Mouse (Mus musculus): ENCODE results near the gene Adat1.

Gene Adat1

GRCm38 (mm10) chr8:111968541-111968940 lies 23.6 kb downstream of the Adat1 start:
- in situ Hi-C loops (cut with MseI, MboI), result no loop called here

GRCm38 (mm10) chr8:111967246-111967870 lies 24.7 kb downstream of the Adat1 start:
- in situ Hi-C loops (cut with MseI, MboI), result no loop called here

- in situ Hi-C loops (cut with MseI, MboI), result no loop called here
Measured at GRCm38 (mm10) chr8:111964849-111965561, 27.1 kb downstream of the Adat1 start.

- in situ Hi-C loops (cut with MseI, MboI), result no loop called here
Measured at GRCm38 (mm10) chr8:111964351-111964750, 27.8 kb downstream of the Adat1 start.

GRCm38 (mm10) chr8:111963546-111963945 lies 28.6 kb downstream of the Adat1 start:
- in situ Hi-C loops (cut with MseI, MboI), result no loop called here

- in situ Hi-C loops (cut with MseI, MboI), result no loop called here
Measured at GRCm38 (mm10) chr8:111963091-111963490, 29.0 kb downstream of the Adat1 start.

- in situ Hi-C loops (cut with MseI, MboI), result no loop called here
Measured at GRCm38 (mm10) chr8:111962589-111962988, 29.5 kb downstream of the Adat1 start.

- in situ Hi-C loops (cut with MseI, MboI), result no loop called here
Measured at GRCm38 (mm10) chr8:111961330-111961729, 30.8 kb downstream of the Adat1 start.

GRCm38 (mm10) chr8:111960591-111961321 lies 31.3 kb downstream of the Adat1 start:
- in situ Hi-C loops (cut with MseI, MboI), result no loop called here

GRCm38 (mm10) chr8:111957231-111957630 lies 34.9 kb downstream of the Adat1 start:
- in situ Hi-C loops (cut with MseI, MboI), result no loop called here

- in situ Hi-C loops (cut with MseI, MboI), result no loop called here
Measured at GRCm38 (mm10) chr8:111955879-111956278, 36.2 kb downstream of the Adat1 start.

GRCm38 (mm10) chr8:111954844-111955594 lies 37.1 kb downstream of the Adat1 start:
- in situ Hi-C loops (cut with MseI, MboI), result no loop called here

GRCm38 (mm10) chr8:111951936-111952335 lies 40.2 kb downstream of the Adat1 start:
- in situ Hi-C loops (cut with MseI, MboI), result no loop called here

- in situ Hi-C loops (cut with MseI, MboI), result no loop called here
Measured at GRCm38 (mm10) chr8:111951317-111951716, 40.8 kb downstream of the Adat1 start.

GRCm38 (mm10) chr8:111950846-111951245 lies 41.3 kb downstream of the Adat1 start:
- in situ Hi-C loops (cut with MseI, MboI), result no loop called here

- in situ Hi-C loops (cut with MseI, MboI), result no loop called here
Measured at GRCm38 (mm10) chr8:111947954-111948353, 44.1 kb downstream of the Adat1 start.

- in situ Hi-C loops (cut with MseI, MboI), result no loop called here
Measured at GRCm38 (mm10) chr8:111947144-111947543, 45.0 kb downstream of the Adat1 start.

- in situ Hi-C loops (cut with MseI, MboI), result no loop called here
Measured at GRCm38 (mm10) chr8:111943544-111943943, 48.6 kb downstream of the Adat1 start.

GRCm38 (mm10) chr8:111941101-111941454 lies 51.0 kb downstream of the Adat1 start:
- in situ Hi-C loops (cut with MseI, MboI), result no loop called here

- in situ Hi-C loops (cut with MseI, MboI), result no loop called here
Measured at GRCm38 (mm10) chr8:111940171-111941100, 51.7 kb downstream of the Adat1 start, which contains the start of gene Gabarapl2. Gabarapl2 (plus strand) TSS chr8:111940703.
